Mouse (Mus musculus): ENCODE measurements around the gene Speer4b. TPM values are rescaled to one million over a fixed set of nuclear protein-coding genes. Genes with fewer than 3 reads are reported as not detected.
A peak's percentile ranks its signal among the peaks of the same experiment; 100 is the strongest.
"Not testable (repeated sequence)": the region's sequence is repeated elsewhere in the genome, so short reads cannot be mapped to it uniquely, and the experiment has no call there.

Speer4b gene
- not detected for total RNA-seq (2021)
- long read RNA-seq, experiment 1, result 0 reads
- long read RNA-seq, experiment 2, result 0 reads

DNA sequence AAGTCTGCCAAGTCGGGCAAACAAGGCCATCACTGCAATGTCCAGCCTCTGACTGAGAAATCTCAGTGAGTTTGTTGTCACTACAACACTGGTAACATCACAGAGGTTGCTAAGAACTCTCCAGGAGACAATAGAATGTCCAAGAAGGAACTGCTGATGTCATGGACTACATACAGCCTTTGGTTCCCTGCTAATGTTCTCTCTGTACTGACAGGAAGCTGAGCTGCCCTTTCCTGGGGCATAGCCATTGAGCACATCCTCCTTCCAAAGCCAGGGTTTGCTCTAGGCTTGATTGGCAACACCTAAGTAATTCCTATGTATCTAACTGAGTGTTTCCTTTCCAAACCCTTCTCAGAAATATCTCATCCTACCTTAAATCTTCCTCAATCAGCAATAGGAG, at the start of gene Speer4b:
TSS of gene Speer4b (minus strand) at position 101 of the 400 bp plus-strand sequence.
- DNase-seq (ENCODE audit: low spot score in 2 of 2), result not testable (repeated sequence)

GRCm38 (mm10) chr5:27549291-27549690, 48.1 kb upstream of the Speer4b start:
- DNase-seq (ENCODE audit: low spot score in 2 of 2), result no peak

GRCm38 (mm10) chr5:27544816-27545270, 43.6 kb upstream of the Speer4b start:
- peak in 1 of 2 experiments; percentile 17 for DNase-seq (ENCODE audit: low spot score in 2 of 2)

- DNase-seq (ENCODE audit: low spot score in 2 of 2), result no peak
Observed at GRCm38 (mm10) chr5:27526906-27527305, 25.7 kb upstream of the Speer4b start.

GRCm38 (mm10) chr5:27518716-27519115, 17.5 kb upstream of the Speer4b start:
- DNase-seq (ENCODE audit: low spot score in 2 of 2), result no peak

GRCm38 (mm10) chr5:27490942-27491341, 10.3 kb downstream of the Speer4b start:
- no peak for DNase-seq (ENCODE audit: low spot score in 2 of 2)

GRCm38 (mm10) chr5:27486138-27486537, 15.1 kb downstream of the Speer4b start:
- no peak for DNase-seq (ENCODE audit: low spot score in 2 of 2)

GRCm38 (mm10) chr5:27481706-27482105, 19.5 kb downstream of the Speer4b start:
- no peak for DNase-seq (ENCODE audit: low spot score in 2 of 2)

DNA sequence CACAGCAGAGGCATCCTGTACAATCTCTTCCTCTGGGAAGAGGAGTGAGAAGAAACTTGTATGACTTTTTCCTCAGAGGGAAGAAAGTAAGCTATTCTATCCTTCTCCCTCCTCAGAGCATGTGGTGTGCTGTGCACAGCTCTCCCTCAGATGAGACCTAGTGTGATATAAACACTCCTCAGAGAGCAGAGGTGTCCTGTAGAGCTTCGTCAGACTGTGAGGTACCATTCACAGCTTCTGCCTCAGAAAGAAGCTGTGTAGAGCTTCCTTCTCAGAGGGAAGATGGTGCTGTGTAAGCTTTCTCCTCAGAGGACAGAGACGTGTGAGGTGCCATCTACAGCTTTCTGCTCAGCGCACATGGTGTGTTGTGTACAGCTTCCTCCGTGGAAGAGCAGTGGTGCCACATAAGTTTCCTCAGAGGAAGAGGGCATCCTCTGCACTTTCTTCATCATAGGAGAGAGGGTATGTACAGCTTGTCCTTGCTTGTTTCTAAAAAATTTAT, 26.2 kb downstream of the Speer4b start:
- DNase-seq (ENCODE audit: low spot score in 2 of 2), result no peak

DNA sequence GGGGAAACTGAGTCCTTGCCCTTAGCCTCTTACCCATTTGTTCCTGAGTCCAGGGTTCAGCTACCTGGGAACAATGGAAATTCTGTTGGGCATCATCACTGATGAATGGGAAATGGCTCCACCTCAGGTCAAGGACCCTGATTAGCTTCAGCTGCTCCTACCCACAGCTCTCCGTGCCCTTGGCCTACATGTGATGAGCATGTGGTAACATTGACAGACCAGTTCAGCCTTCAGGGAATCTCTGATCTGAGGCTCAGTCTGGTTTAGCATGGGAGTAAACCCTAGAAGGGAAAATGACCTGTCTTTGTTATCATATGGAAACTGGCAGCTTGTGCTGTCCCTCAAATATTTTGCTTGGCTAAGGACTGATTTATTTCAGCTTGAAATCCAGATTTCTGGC, 43.6 kb downstream of the Speer4b start:
- no peak for DNase-seq (ENCODE audit: low spot score in 2 of 2)

DNA sequence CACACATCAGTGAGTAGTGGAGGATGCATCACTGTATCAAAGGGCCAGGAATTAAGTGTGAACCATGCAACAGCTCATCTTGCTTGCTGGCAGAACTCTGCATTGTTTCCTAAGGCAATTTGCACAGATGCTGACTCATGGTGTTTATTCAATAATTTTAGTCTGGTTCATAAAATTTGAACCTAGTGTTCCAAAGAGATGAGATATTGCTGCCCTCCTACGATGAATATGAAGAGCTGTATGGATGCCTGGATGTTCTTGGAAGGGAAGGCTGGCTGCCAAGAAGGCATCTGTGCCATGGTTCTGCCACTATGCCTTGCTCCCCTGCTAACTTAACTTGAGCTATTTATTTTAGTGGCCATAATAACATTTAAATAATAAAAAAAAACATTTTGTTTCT, 44.3 kb downstream of the Speer4b start:
- no peak for DNase-seq (ENCODE audit: low spot score in 2 of 2)

GRCm38 (mm10) chr5:27454386-27454785, 46.9 kb downstream of the Speer4b start:
- no peak for DNase-seq (ENCODE audit: low spot score in 2 of 2)

DNA sequence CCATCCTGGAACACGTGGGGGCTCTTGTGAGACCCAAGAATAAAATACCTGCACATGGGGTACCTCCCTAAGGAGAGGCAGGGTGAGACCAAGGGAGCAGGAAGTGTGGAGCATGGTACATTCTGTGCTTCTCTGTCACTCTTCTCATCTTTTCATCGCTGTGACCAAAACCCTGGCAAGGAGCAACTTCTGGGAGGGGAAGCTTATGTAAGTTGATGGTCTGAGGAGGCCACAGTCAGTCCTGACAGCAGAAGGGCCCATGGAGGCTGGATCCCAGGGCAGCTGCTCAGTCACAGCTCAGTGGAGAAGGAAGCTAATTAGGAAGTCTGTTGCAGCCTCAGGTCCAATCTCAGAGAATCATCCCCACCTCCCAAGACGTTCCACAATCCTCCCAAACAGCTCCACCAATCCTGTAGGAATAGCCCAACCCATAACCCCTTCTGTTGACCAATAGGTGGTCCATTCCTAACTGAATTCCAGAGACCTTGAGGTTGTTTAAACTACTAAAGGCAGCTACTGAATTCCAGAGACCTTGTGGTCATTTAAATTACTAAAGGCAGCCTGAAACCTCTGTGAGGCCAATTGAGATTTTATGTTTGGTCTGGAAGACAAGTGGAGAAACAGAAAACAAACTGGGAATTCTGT, 47.9 kb downstream of the Speer4b start:
- no peak for DNase-seq (ENCODE audit: low spot score in 2 of 2)
